Mouse (Mus musculus) brain, embryonic 14.5 days (tissue): ENCODE data around the gene Zfp42. TPM values are rescaled to one million over a fixed set of nuclear protein-coding genes. Genes with fewer than 3 reads are reported as not detected.

Source experiments
- DNase-seq: peaks from one replicate; pipeline ENCODE4 v3.0.0-alpha.2; 2011; ENCODE audit warnings: low read depth
- CTCF ChIP-seq: fragments of 200-500 bp; IDR thresholded peaks from 2 replicates; pipeline ENCODE4 v1.5.1; 2012; ENCODE audit warnings: inconsistent platforms, mild to moderate bottlenecking, moderate library complexity, borderline replicate concordance; ENCODE audit not compliant: insufficient read depth, insufficient read length; ENCODE audit errors: extremely low read depth
- POLR2A ChIP-seq: fragments of 200-500 bp; IDR thresholded peaks from 2 replicates; pipeline ENCODE4 v1.6.1; 2012; ENCODE audit warnings: mild to moderate bottlenecking, inconsistent platforms, borderline replicate concordance; ENCODE audit not compliant: poor library complexity, insufficient read depth, insufficient read length, severe bottlenecking; ENCODE audit errors: extremely low read depth
- polyA plus RNA-seq: library from polyadenylated mRNA; depleted of rRNA; stranded (reverse); fragments of >200 nt; gene quantifications from 2 replicates; pipeline ENCODE4 v1.2.3, GENCODE M21; 2012; rRNA removed

The Zfp42 gene
- polyA plus RNA-seq, 1 experiment, result not detected

GRCm38 (mm10) chr8:43248707-43249106 lies 58.1 kb downstream of the Zfp42 start:
- TF ChIP-seq CTCF, result no peak
- no peak for TF ChIP-seq POLR2A
- DNase-seq, result no peak

Other genes with a start within 250 kb of the Zfp42 start
- not detected in 2 replicates for gene Triml1, start 165.5 kb downstream of the Zfp42 start, polyA plus RNA-seq
- not detected in 2 replicates for gene Triml2, start 126.4 kb downstream of the Zfp42 start, polyA plus RNA-seq
- not detected in 2 replicates for gene Adam26b, start 221.1 kb upstream of the Zfp42 start, polyA plus RNA-seq